Mouse (Mus musculus) ovary, adult 10 weeks (tissue): ENCODE data around the gene Rab3b. TPM values are rescaled to one million over a fixed set of nuclear protein-coding genes. Genes with fewer than 3 reads are reported as not detected.

Source experiments
- polyA plus RNA-seq: library from polyadenylated mRNA; stranded (reverse); fragments of 350-450 nt; fragmentation: Illumina TruSeq; extraction: RNeasy Lipid Tissue Mini Kit (QIAGEN cat#74804); gene quantifications from one replicate; pipeline ENCODE4 v1.2.3, GENCODE M21; 2014

Rab3b gene
- 0.63 TPM for polyA plus RNA-seq

DNA sequence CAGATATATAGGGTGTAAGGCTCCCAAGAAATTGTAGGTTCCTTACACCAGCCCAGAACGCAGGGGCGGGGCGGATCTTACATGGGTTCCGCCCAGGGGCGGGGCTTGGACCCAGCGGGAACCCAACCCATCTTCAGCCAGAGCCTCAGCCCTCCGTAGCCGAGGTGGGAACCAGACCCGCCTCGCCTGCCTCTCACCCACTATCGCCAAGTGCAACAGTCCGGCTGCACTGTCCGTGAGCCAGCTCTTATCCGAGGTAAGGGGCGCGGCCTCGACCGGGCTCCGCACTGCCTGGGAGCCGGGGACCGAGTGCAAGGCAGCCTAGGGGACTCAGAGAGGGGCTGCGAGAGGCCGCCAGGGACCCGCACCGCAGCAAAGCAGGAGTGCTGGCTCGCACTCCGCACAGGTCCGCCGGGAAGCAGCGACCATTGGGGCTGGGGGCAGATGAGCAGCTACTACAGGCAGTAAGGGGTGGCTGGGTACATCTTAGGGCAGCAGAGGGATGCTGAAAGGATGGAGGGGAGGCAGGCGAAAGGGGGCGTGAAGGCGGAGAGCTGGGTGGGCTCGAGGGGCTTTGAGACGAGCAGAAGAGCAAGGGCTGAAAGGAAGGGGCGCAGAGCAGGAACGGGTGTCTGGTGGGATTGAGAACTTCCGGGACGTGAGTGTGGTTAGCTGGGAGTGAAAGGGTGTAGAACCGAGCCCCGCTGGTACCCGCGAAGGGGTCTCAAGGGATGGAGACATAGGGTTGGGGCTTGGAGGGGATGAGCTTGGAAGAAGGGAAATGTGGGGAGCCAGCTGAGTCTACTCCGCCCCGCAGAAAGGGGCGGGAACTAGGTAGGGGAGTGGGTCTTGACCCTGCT is at the start of gene Rab3b:
Gene Rab3b, plus strand, starts transcription at position 101 of the 860 bp plus-strand sequence.

GRCm38 (mm10) chr4:108832916-108833827 is 45.7 kb upstream of the Rab3b start, which contains the start of gene Btf3l4:
Gene Btf3l4 (minus strand): TSS chr4:108833614.

GRCm38 (mm10) chr4:108834115-108834970 is 44.5 kb upstream of the Rab3b start, which contains the start of gene Txndc12:
Gene Txndc12 (plus strand): TSS chr4:108834601.

GRCm38 (mm10) chr4:108847715-108848504 is 31.0 kb upstream of the Rab3b start, which contains the start of gene Kti12:
Gene Kti12 (plus strand): TSS chr4:108847785.

DNA sequence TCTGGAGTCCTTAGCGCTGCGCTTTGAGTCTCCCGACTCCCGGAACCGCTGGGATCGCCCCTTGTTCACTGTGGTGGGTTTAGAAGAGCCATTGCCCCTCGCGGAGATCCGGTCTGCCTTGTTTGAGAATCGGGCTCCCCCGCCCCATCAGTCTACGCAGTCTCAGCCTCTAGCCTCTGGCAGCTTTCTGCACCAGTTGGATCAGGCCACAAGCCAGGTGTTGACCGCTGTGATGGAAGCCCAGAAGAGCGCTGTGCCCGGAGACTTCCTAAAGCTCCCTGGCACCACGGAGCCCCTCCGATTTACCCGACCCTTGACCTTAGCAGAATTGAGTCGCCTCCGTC is 30.4 kb upstream of the Rab3b start, which contains the start of gene A730015C16Rik:
Gene A730015C16Rik, minus strand, starts transcription at position 115 of the 344 bp plus-strand sequence.

Other genes with a start within 250 kb of the Rab3b start
- 0.34 TPM for gene 3110021N24Rik, start 159.4 kb upstream of the Rab3b start, polyA plus RNA-seq
- gene Zfyve9, start 98.3 kb upstream of the Rab3b start, polyA plus RNA-seq = 85.1 TPM
- gene Btf3l4, start 45.4 kb upstream of the Rab3b start, polyA plus RNA-seq = 350 TPM
- 63.4 TPM for gene Txndc12, start 44.5 kb upstream of the Rab3b start, polyA plus RNA-seq
- 25.3 TPM for gene Kti12, start 31.3 kb upstream of the Rab3b start, polyA plus RNA-seq
- not detected for gene A730015C16Rik, start 30.4 kb upstream of the Rab3b start, polyA plus RNA-seq
- 528 TPM for gene Nrd1, start 121.6 kb downstream of the Rab3b start, polyA plus RNA-seq